Mouse (Mus musculus) ovary, postnatal 10 days (tissue): ENCODE results near the gene Ppm1d.

ENCODE experiments used
- DNase-seq: peaks from one replicate; pipeline ENCODE4 v3.0.0; 2022; ENCODE audit warnings: low spot score

Ppm1d gene

GRCm38 (mm10) chr11:85310713-85311574 lies at the start of gene Ppm1d:
Ppm1d (plus strand) TSS chr11:85311244.
- peak; percentile 94 for DNase-seq

DNA sequence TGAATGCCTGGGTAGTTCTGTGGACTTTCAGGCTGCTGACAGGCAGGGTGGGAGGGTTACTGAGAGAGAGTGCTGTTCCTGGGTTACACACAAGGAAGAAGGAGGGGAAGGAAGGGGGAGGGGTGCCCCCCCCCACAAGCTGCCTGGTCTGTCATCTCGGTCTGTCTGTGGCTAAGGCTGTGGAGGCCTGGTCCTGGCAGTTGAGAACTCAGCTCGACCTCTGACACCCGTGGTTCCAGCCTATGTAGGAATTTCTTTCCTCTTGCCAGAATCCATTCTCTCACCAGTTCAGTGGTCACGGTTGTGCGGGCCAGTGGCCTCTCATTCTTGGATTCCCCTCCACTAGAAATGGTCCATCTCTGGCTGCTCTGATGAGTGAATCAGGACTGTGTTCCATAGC lies 46.4 kb upstream of the Ppm1d start:
- DNase-seq = no peak

GRCm38 (mm10) chr11:85267393-85267792 lies 43.7 kb upstream of the Ppm1d start:
- DNase-seq = no peak

GRCm38 (mm10) chr11:85270631-85271030 lies 40.4 kb upstream of the Ppm1d start:
- no peak for DNase-seq

GRCm38 (mm10) chr11:85273299-85273698 lies 37.7 kb upstream of the Ppm1d start:
- no peak for DNase-seq

DNA sequence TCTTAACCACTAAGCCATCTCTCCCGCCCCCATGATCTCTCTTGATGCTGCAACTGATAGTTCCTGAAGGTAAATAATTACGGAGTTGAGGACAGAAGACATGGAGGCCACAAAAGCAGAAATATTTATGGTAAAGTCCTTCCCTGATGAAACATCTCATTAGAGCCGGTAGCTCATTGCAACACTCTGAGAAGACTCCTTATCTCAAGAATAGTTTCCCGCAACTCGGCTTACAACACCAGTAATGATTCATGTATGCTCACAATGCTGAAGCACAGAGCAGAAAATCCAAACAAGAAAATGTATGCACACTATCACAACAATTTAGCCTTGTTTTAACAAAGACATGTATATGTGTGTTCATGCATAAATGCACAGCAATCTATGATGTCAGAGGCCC lies 35.9 kb upstream of the Ppm1d start:
- DNase-seq = no peak

DNA sequence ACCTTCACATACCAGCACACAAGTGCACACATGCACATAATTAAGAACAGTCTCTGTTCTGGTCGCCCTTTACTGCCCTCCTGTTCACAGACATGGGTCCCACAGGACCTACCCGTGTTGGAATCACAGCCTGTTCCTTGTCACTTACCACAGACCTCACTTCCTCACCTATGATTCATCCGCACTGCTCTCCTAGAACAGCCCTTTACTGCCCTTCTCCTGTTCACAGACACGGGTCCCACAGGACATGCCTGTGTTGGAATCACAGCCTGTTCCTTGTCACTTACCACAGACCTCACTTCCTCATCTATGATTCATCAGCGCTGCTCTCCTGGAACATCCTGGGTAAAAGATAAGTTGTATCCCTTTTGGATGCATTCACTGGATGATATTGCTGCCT lies 33.4 kb upstream of the Ppm1d start:
- no peak for DNase-seq

DNA sequence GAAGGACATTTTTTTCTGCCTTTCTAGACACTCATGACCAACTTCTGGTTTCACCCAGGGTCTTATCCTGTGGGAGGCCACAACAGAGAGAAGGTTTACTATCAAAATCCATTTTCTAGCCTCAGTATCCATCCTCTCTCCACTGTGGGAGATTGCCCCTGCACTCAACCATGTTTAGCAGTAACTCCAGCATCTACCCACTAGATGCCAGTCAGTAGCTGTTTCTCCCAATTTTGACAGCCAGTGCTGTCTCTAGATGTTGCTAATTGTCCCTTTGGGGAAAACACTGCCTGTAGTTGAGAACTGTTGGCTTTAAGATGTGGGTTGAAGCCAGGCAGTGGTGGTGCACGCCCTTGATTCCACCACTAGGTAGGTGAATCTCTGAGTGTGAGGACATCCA lies 32.9 kb upstream of the Ppm1d start:
- DNase-seq = no peak

- no peak for DNase-seq
Measured at GRCm38 (mm10) chr11:85281219-85281878, 29.7 kb upstream of the Ppm1d start.

- no peak for DNase-seq
Measured at GRCm38 (mm10) chr11:85297953-85298352, 13.1 kb upstream of the Ppm1d start.

GRCm38 (mm10) chr11:85299880-85300279 lies 11.2 kb upstream of the Ppm1d start:
- DNase-seq = no peak

DNA sequence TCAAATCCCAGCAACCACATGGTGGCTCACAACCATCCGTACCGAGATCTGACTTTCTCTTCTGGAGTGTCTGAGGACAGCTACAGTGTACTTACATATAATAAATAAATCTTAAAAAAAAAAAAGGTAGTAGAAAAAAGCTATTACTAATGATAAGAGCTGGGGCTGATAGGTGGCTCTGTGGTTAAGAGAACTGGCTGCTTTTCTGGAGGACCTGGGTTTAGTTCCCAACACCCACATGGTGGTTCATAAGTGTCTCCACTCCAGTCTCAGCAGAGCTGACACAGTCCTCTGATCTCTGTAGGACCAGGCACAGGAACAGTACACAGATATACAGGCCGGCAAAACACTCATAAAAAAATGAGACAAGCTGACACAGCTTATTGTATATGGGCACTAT lies 9.9 kb upstream of the Ppm1d start:
- no peak for DNase-seq

DNA sequence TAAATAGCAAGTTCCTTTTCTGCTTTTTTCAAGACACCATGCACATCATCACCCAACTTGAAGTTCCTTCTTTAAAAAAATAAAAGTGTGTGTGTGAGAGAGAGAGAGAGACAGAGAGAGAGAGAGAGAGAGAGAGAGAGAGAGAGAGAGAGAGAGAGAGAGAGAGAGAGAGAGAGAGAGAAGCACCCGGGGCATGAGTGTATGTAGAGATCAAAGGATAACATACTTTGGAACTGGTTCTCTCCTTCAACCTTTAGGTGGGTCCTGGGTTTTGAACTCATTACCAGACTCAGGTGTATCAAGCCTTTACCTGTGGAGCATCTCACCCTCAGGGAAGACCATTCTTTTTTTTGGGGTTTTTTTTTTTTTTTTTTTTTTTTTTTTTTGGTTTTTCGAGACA lies 9.2 kb upstream of the Ppm1d start:
- no peak for DNase-seq

DNA sequence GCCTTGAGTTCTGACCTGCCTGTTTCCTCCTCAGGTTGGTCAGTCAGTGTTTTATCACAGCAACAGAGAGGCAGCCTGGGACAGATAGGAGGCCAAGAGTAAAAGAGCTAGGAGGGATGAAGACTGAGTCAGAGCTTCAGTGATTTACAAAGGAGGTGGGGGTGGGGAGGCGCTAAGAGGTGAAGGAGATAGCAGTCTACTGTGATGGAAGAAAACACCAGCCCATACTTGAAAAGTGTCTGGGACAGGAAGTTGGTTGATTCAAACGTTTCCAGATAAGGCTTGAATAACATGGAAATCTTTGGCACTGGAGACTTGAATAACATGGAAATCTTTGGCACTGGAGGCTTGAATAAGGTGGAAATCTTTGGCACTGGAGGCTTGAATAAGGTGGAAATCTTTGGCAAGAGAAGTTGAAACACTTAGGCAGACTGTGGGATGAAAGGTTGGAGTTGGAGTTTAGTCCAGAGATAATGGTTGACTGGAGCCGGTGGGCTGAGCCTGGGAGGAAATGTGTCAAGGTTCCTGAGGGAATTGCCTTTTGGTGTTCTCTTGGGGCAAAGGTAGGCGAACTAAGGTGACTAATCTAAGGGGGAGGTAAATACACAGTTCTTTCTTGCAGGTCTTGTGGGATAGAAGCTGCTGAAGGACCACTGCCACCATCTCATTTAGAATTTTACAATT lies 4.3 kb upstream of the Ppm1d start:
- DNase-seq = no peak

- no peak for DNase-seq
Measured at GRCm38 (mm10) chr11:85308799-85309198, 2.2 kb upstream of the Ppm1d start.

DNA sequence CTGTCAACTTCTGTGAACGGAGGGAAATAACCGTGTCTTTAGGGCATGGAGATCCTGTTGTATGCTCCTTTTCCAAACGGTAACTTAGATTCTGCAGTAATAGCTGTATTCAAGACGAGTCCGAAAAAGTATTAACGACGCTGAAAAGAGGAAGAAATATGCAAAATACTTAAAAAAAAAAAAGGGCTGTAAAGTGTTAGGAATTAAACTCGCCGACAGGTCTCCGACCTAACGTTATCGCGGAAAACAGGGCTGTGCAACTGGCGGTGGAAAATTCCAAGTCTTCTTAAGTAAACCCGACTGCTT lies 684 bp upstream of the Ppm1d start:
- DNase-seq = no peak

GRCm38 (mm10) chr11:85311645-85312490 lies 824 bp downstream of the Ppm1d start:
- DNase-seq = peak; percentile 10

GRCm38 (mm10) chr11:85312818-85313217 lies 1.8 kb downstream of the Ppm1d start:
- DNase-seq = no peak

DNA sequence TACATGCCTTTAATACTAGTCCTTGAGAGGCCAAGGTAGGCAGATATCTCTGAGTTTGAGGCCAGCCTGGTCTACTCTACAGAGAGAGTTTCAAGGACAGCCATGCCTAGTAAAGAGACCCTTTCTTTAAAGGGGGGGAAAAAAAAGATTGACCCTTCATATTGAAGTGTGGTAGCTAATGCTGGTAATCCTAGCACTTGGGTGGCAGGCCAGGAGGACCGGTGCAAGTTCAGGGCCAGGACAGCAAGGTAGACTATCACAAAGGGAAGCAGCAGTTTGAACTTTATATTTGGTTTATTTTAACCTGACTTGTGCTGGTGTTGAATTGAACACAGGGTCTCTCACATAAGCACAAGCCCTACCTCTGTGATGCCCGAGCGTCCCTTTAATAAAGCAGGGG lies 2.3 kb downstream of the Ppm1d start:
- DNase-seq = no peak

DNA sequence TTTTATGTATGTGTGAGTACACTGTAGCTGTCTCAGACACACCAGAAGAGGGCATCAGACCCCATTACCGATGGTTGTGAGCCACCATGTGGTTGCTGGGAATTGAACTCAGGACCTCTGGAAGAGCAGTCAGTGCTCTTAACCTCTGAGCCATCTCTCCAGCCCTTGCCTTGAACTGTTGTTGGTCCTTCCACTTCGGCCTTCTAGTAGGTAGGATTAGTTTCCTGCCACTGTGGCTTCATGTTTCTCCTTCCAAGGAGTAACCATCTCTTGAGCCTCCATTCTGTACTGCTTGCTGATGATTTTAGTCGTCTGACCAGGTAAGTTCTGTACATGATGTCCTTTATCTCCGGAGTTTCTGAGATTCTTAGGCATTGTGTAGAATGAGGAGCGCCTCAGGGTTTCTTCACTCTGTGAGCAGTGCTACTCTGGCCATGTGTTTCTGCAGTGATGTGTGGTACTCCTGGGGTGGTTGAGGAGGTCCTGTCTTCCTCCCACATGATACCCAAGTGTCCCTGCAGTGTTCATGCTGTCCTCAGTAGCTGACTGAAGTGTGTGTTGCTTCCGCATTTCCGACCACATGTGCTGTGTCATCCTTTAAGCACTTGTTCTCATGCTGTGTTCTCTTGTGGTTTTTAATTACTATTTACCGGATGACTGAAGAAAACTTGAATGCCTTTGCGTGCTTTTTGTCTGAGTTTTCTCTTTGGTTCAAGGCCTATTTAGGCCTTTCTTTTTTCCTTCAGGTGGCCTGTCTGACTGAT lies 12.7 kb downstream of the Ppm1d start:
- no peak for DNase-seq

- no peak for DNase-seq
Measured at GRCm38 (mm10) chr11:85328717-85329116, 17.7 kb downstream of the Ppm1d start.
